Mouse (Mus musculus) liver, embryonic 14.5 days (tissue): ENCODE measurements at regions not wholly inside any gene's neighbourhood (a gene's known extent, or its start where the extent isn't known, plus 50 kb on each side); places are given as distances from the start of the nearest gene placed in this dataset.

Experiments
- CTCF ChIP-seq: IDR thresholded peaks from 2 replicates; pipeline ENCODE4 v1.5.1; 2016; ENCODE audit warnings: antibody characterized with exemption, low read depth, control low read depth
- EP300 ChIP-seq: IDR thresholded peaks from 2 replicates; pipeline ENCODE4 v1.6.1; 2016; ENCODE audit warnings: antibody characterized with exemption, low read depth

DNA sequence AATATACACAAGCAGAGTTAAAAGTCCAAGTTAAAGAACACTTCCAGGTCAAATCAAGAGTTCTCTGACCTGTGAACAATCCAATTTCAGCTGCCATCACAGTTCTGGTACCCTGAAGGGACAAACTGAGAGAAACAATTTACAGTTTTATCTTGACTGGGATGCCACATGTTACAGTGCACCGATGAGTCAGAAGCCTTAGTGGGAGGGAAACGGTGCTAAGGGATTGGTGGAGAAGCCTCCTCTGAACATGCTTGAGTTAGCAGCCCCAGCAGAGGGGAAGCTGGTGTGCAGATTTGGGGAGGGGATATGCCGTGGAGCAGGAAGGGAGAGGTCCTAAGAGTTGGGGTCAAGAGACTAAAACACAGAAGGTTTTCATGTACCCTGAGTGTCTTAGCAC, 423.9 kb upstream of the Gm10131 start:
- TF ChIP-seq CTCF (no peak), EP300 (no peak)
